Mouse (Mus musculus) stomach, embryonic 14.5 days (tissue): Measurements from ENCODE around the gene Nudt2. TPM values are rescaled to one million over a fixed set of nuclear protein-coding genes. Genes with fewer than 3 reads are reported as not detected.

Source experiments
- ATAC-seq: fragments of 200-750 bp; cut with Nextera tagmentation; 2 replicates; pipeline ENCODE4 v1.8.0; 2017; ENCODE audit warnings: low read depth, moderate TSS enrichment; ENCODE audit not compliant: insufficient number of reproducible peaks, insufficient read depth, low FRiP score
- H3K27ac ChIP-seq: fragments of 300-500 bp; sonication (generic); 2 replicates; pipeline ENCODE4 v1.5.1; 2014; ENCODE audit warnings: mild to moderate bottlenecking, low read length, moderate library complexity, mixed read lengths
- H3K27me3 ChIP-seq: fragments of 300-500 bp; sonication (generic); 2 replicates; pipeline ENCODE4 v1.6.1; 2014; ENCODE audit warnings: low read length, control low read depth, mixed read lengths; ENCODE audit not compliant: control insufficient read depth, insufficient read depth
- H3K36me3 ChIP-seq: fragments of 300-500 bp; sonication (generic); 2 replicates; pipeline ENCODE4 v1.6.1; 2014; ENCODE audit warnings: mild to moderate bottlenecking, control low read depth, low read length, moderate library complexity, mixed read lengths; ENCODE audit not compliant: control insufficient read depth, insufficient read depth
- H3K4me1 ChIP-seq: fragments of 300-500 bp; sonication (generic); 2 replicates; pipeline ENCODE4 v1.6.1; 2014; ENCODE audit warnings: low read length, control low read depth, mixed read lengths; ENCODE audit not compliant: control insufficient read depth, insufficient read depth
- H3K4me2 ChIP-seq: fragments of 300-500 bp; sonication (generic); replicated peaks from 2 replicates; pipeline ENCODE4 v1.6.1; 2014; ENCODE audit warnings: low read depth, low read length, control low read depth
- H3K4me3 ChIP-seq: fragments of 300-500 bp; sonication (generic); 2 replicates; pipeline ENCODE4 v1.5.1; 2014; ENCODE audit warnings: low read depth, low read length, control low read depth
- H3K9ac ChIP-seq: fragments of 300-500 bp; sonication (generic); replicated peaks from 2 replicates; pipeline ENCODE4 v1.6.1; 2014; ENCODE audit warnings: low read depth, mild to moderate bottlenecking, control low read depth, low read length, moderate library complexity, mixed read lengths
- H3K9me3 ChIP-seq: fragments of 300-500 bp; sonication (generic); 2 replicates; pipeline ENCODE4 v1.6.1; 2016; ENCODE audit warnings: low read depth, low read length, control low read depth; ENCODE audit not compliant: control insufficient read depth
- WGBS: fragments of 180-500 bp; shearing (Covaris S2); extraction: QIAGEN DNeasy Blood & Tissue Kit; methylation state at CpG from one replicate; pipeline ENCODE4 v1.1.7; 2014; 5-methylcytosine and 5-hydroxymethylcytosine counted together
- polyA plus RNA-seq: library from polyadenylated mRNA; unstranded; fragments of >200 nt; fragmentation: Nextera tagmentation; extraction: Ambion mirVana; gene quantifications from 2 replicates; pipeline ENCODE4 v1.2.1, GENCODE M21; 2014

The Nudt2 gene
- polyA plus RNA-seq, 1 experiment from 2014 or later = 50.6 TPM

DNA sequence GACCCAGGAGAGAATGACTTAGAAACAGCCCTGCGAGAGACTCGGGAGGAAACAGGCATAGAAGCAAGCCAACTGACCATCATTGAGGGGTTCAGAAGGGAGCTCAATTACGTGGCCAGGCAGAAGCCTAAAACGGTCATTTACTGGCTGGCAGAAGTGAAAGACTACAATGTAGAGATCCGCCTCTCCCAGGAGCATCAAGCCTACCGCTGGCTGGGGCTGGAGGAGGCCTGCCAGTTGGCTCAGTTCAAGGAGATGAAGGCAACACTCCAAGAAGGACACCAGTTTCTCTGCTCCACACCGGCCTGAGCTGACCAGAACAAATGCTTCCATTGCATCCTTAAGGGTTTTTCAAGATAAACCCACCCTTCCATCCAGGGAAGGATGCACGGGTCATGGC lies 15.3 kb downstream of the Nudt2 start:
- Histone ChIP-seq H3K36me3 (peaks cover 4% of the 10 kb centered on the region; the same call in 1 of the 2 replicates), H3K27ac (peak overlapping the region; percentile 70; the same call in 1 of the 2 replicates), H3K9me3 (no peaks in the 10 kb centered on the region), H3K4me3 (no peak overlapping the region), H3K9ac (no peak overlapping the region), H3K27me3 (no peaks in the 10 kb centered on the region), H3K4me2 (no peak overlapping the region), H3K4me1 (peaks cover 16% of the 10 kb centered on the region)
- ATAC-seq = no peak
- 76% methylated on average over 8 of the region's 8 CpGs for WGBS

DNA sequence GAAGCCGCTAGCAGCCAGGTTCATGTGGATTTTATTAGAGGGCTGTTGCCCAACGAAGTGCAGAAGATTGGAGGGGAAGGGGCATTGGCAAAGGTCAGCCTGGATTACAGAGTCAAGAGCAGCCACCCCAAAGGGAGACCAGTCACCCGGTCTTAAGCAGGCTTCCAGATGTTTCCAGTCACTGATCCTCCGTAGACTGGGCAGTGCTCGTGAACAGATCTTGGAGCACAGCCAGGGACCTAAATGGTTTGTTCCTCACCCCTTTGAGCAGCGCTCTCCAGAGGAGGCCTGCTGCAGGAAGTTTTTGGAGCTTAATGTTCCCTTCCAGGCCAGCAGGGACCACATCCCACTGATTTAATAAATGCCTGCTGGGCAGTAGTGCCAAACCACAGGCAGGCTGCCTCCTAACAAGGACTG lies 16.7 kb downstream of the Nudt2 start:
- peak overlapping the region; percentile 76 for H3K27ac ChIP-seq
- H3K36me3 ChIP-seq = peaks cover 4% of the 10 kb centered on the region; the same call in 1 of the 2 replicates
- ATAC-seq = peak; percentile 66
- H3K9ac ChIP-seq = no peak overlapping the region
- no peaks in the 10 kb centered on the region for H3K9me3 ChIP-seq
- peaks cover 16% of the 10 kb centered on the region for H3K4me1 ChIP-seq
- H3K4me3 ChIP-seq = no peak overlapping the region
- no peak overlapping the region for H3K4me2 ChIP-seq
- H3K27me3 ChIP-seq = no peaks in the 10 kb centered on the region
- 33% methylated on average over 6 of the region's 6 CpGs for WGBS

DNA sequence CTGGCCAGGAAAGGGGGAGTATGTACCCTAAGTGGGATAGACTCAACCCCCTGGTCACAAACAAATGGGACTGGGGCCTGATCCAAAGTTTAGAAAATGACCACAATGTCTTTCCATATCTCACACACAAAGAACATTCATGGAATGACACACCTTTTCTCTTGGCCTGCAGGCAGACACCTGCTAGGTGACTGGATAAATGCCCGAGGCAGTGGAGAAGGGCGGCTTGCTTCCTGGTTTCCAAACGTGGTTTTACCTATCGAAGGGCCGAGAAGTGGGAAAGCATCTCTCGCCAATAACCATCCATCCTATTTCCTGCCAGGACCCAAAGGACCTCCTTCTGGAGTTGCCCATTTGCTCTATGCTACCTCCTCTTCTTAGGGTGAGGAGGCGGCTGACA lies 28.0 kb downstream of the Nudt2 start:
- Histone ChIP-seq H3K4me1 (peaks cover 4% of the 10 kb centered on the region; the same call in 1 of the 2 replicates), H3K36me3 (no peaks in the 10 kb centered on the region), H3K4me2 (no peak overlapping the region), H3K27me3 (peaks cover 15% of the 10 kb centered on the region), H3K27ac (no peak overlapping the region), H3K4me3 (no peak overlapping the region), H3K9ac (no peak overlapping the region), H3K9me3 (no peaks in the 10 kb centered on the region)
- 80% methylated on average over 7 of the region's 7 CpGs for WGBS
- no peak for ATAC-seq

DNA sequence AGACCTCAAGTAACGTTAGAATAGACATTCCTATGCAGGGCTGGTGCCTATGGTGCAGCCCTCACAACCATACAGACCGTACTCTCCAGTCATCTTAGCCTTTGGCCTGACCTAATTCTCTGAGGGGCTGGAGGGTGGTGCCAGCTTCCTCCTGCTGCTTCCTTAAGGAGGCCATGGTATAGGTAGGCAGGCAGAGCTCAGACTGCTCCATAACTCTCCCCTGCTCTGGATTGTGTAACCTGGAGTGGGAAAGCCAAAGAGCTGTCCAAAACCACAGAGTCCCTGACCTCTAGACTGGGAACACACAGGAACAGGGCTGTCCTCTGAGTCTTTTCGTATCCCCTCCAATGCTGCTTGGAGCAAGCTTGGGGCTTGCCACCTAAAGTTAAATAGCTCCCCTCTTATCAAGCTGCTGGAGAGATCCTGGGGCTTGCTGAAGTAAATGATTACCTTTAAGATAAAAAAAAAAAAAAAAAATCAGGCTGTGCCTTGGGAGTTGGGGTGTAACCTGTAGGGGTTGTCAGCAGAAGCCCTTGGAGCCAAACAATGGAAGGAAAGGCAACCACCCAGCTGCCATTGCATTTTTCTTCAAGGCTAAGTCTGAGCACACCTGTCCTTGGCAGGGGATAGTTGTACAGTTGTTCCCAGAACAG lies 28.6 kb downstream of the Nudt2 start:
- H3K9me3 ChIP-seq = no peaks in the 10 kb centered on the region
- 72% methylated on average over 3 of the region's 3 CpGs for WGBS
- peaks cover 10% of the 10 kb centered on the region; the same call in 1 of the 2 replicates for H3K4me1 ChIP-seq
- no peak overlapping the region for H3K27ac ChIP-seq
- ATAC-seq = 0 out of 2 replicates have a peak, but pooled peaks have one; percentile 33
- H3K27me3 ChIP-seq = peaks cover 22% of the 10 kb centered on the region
- no peak overlapping the region for H3K4me2 ChIP-seq
- H3K9ac ChIP-seq = no peak overlapping the region
- H3K36me3 ChIP-seq = no peaks in the 10 kb centered on the region
- H3K4me3 ChIP-seq = no peak overlapping the region

DNA sequence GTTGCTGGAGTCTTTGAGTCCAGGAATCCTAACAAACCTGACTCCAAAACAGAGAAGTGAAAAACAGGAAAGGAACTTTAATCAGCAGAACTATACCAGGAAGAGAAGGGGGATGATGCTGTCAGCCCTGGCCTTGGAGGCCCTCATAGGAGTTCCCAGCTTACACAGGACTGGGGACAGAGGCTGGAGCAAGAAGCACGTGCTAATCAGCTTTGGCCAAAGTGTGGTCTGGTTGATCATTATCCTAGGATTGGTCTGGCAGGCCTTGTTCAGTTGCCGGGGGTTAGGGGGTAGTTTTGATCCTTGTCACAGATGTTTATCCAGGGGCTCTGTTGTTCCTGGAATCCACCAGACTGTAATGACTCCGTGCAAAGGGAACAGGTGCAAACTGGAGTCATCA lies 29.4 kb downstream of the Nudt2 start:
- no peak overlapping the region for H3K4me3 ChIP-seq
- no peaks in the 10 kb centered on the region for H3K9me3 ChIP-seq
- no peaks in the 10 kb centered on the region for H3K36me3 ChIP-seq
- H3K27me3 ChIP-seq = peaks cover 30% of the 10 kb centered on the region
- no peak for ATAC-seq
- 21% methylated on average over 3 of the region's 3 CpGs for WGBS
- H3K9ac ChIP-seq = no peak overlapping the region
- peaks cover 14% of the 10 kb centered on the region; the same call in 1 of the 2 replicates for H3K4me1 ChIP-seq
- no peak overlapping the region for H3K27ac ChIP-seq
- no peak overlapping the region for H3K4me2 ChIP-seq

DNA sequence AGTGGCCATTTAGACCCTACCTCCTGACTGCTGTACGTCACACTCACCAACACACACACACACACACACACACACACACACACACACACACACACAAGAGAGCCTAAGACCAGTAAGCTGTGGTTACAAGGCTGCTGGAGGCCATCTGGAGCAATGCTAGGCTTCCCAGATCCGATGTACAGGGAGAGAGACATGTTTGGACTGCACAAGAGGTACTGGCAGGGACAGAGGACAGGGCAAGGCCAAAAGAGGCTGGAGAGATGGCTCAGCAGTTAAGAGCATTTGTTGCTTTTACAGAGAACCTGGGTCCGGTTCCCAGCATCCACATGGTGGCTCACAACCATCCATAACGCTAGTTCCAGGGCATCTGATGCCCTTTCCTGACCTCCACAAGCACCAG lies 30.1 kb downstream of the Nudt2 start:
- ATAC-seq = no peak
- Histone ChIP-seq H3K9ac (no peak overlapping the region), H3K4me2 (no peak overlapping the region), H3K4me3 (no peak overlapping the region), H3K27ac (no peak overlapping the region), H3K4me1 (peaks cover 14% of the 10 kb centered on the region; the same call in 1 of the 2 replicates), H3K9me3 (no peaks in the 10 kb centered on the region), H3K27me3 (peaks cover 36% of the 10 kb centered on the region), H3K36me3 (no peaks in the 10 kb centered on the region)
- 79% methylated on average over 4 of the region's 4 CpGs for WGBS

DNA sequence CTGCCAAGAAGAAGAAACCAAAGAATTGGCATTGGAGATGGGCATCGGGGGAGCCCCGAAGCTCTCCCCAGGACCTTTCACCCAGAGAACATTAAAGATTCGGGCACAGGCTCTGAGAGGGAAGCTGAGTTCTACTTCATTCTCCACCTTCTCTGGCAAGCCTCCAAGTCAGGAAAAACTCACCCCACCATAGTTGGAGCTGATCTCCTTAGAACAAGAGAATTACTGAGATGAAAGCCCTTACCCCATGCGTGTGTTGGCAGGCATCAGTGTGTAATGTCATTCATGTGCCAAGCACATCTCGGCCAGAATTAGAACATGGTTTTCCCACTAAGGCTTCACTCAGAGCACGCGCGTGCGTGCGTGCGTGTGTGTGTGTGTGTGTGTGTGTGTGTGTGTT lies 30.9 kb downstream of the Nudt2 start:
- Histone ChIP-seq H3K36me3 (no peaks in the 10 kb centered on the region), H3K27me3 (peaks cover 44% of the 10 kb centered on the region), H3K27ac (no peak overlapping the region), H3K4me1 (peaks cover 14% of the 10 kb centered on the region; the same call in 1 of the 2 replicates), H3K9ac (no peak overlapping the region), H3K4me2 (no peak overlapping the region), H3K9me3 (no peaks in the 10 kb centered on the region), H3K4me3 (no peak overlapping the region)
- 90% methylated on average over 11 of the region's 11 CpGs for WGBS
- no peak for ATAC-seq

DNA sequence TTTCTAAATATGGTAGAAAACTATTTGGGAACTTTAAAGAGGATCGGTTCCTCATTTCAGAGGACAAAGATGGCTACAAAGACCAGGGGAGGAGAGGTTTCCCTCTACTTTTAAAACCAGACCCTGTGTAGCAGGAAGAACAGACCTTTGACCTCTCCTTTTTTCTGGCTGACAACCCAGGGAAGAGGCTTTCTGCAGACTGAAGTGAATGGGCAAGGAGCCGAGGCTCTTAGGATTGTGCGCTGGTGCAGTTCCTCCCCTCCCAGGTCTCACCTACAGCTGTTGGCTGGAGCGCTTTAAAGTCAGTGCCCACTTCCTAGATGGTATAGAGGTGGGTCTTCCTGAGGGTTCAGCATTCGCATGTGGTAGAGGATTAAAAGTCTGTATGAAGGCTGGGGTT lies 32.1 kb downstream of the Nudt2 start:
- peaks cover 48% of the 10 kb centered on the region for H3K27me3 ChIP-seq
- 54% methylated on average over 5 of the region's 5 CpGs for WGBS

DNA sequence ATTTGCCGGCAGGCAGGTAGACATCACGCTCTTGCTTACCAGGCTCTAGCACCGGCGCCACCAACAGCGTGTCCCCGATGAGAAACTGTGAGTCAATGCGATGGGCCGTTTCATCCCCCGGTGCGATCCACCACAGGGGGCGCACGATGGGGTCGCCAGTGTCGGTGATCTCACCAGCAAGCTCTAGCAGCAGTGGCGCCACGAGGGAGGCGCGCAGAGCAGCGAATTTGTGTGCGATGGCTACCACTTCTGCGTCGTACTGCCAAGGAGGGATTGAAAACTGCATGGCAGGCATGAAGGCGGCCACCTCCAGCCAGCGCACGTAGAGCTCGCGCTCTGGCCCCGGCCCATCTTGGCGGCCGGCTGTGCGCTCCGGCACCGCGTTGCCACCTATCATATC lies 32.6 kb downstream of the Nudt2 start:
- H3K9ac ChIP-seq = no peak overlapping the region

More for the DNA sequence above, 32.1 kb downstream of the Nudt2 start:
- Histone ChIP-seq H3K4me1 (peaks cover 16% of the 10 kb centered on the region; the same call in 1 of the 2 replicates), H3K27ac (no peak overlapping the region), H3K9me3 (no peaks in the 10 kb centered on the region), H3K36me3 (no peaks in the 10 kb centered on the region), H3K4me3 (no peak overlapping the region), H3K4me2 (no peak overlapping the region), H3K9ac (no peak overlapping the region)
- ATAC-seq = no peak

More for the DNA sequence above, 32.6 kb downstream of the Nudt2 start:
- H3K9me3 ChIP-seq = no peaks in the 10 kb centered on the region
- peak overlapping the region; percentile 29 for H3K4me3 ChIP-seq
- H3K27ac ChIP-seq = no peak overlapping the region
- ATAC-seq = no peak
- 5% methylated on average over 34 of the region's 34 CpGs for WGBS
- peak overlapping the region; percentile 45 for H3K4me2 ChIP-seq
- peaks cover 20% of the 10 kb centered on the region; the same call in 1 of the 2 replicates for H3K4me1 ChIP-seq
- H3K27me3 ChIP-seq = peaks cover 48% of the 10 kb centered on the region
- H3K36me3 ChIP-seq = no peaks in the 10 kb centered on the region
